Mouse (Mus musculus) forebrain, postnatal 0 days (tissue): ENCODE measurements around the gene C2cd4d. TPM values are rescaled to one million over a fixed set of nuclear protein-coding genes. Genes with fewer than 3 reads are reported as not detected.
A peak's percentile ranks its signal among the peaks of the same experiment; 100 is the strongest.

ENCODE experiments used
- ATAC-seq: fragments of 200-750 bp; cut with Nextera tagmentation; 2 replicates; pipeline ENCODE4 v1.8.0; 2017; ENCODE audit warnings: mild to moderate bottlenecking, moderate library complexity
- DNase-seq: peaks from one replicate; pipeline ENCODE4 v3.0.0-alpha.2; 2015
- H3K27ac ChIP-seq: fragments of 300-500 bp; sonication (generic); 2 replicates; pipeline ENCODE4 v1.5.1; 2014; ENCODE audit warnings: low read depth, mild to moderate bottlenecking, antibody characterized with exemption, low read length, moderate library complexity, mixed read lengths
- H3K27me3 ChIP-seq: fragments of 300-500 bp; sonication (generic); 2 replicates; pipeline ENCODE4 v1.6.1; 2014; ENCODE audit warnings: mild to moderate bottlenecking, low read length, mixed read lengths; ENCODE audit not compliant: insufficient read depth
- H3K36me3 ChIP-seq: fragments of 300-500 bp; sonication (generic); 2 replicates; pipeline ENCODE4 v1.6.1; 2014; ENCODE audit warnings: mild to moderate bottlenecking, moderate library complexity; ENCODE audit not compliant: insufficient read depth
- H3K4me1 ChIP-seq: fragments of 300-500 bp; sonication (generic); 2 replicates; pipeline ENCODE4 v1.6.1; 2014; ENCODE audit warnings: antibody characterized with exemption; ENCODE audit not compliant: insufficient read depth
- H3K4me2 ChIP-seq: fragments of 300-500 bp; sonication (generic); 2 replicates; pipeline ENCODE4 v1.6.1; 2014; ENCODE audit warnings: low read depth, mild to moderate bottlenecking, moderate library complexity
- H3K4me3 ChIP-seq: fragments of 300-500 bp; sonication (generic); 2 replicates; pipeline ENCODE4 v1.5.1; 2014; ENCODE audit warnings: low read depth, low read length, mixed read lengths
- H3K9ac ChIP-seq: fragments of 300-500 bp; sonication (generic); 2 replicates; pipeline ENCODE4 v1.6.1; 2014; ENCODE audit warnings: mild to moderate bottlenecking
- H3K9me3 ChIP-seq: fragments of 300-500 bp; sonication (generic); 2 replicates; pipeline ENCODE4 v1.6.1; 2016; ENCODE audit warnings: low read length
- CTCF ChIP-seq: sonication (generic); IDR thresholded peaks from 2 replicates; pipeline ENCODE4 v1.5.1; 2016; ENCODE audit warnings: antibody characterized with exemption, control low read depth, low read depth
- WGBS: fragments of 180-500 bp; shearing (Covaris S2); extraction: QIAGEN DNeasy Blood & Tissue Kit; methylation state at CpG from one replicate; pipeline ENCODE4 v1.1.7; 2014; 5-methylcytosine and 5-hydroxymethylcytosine counted together
- polyA plus RNA-seq: library from polyadenylated mRNA; unstranded; fragments of >200 nt; fragmentation: Nextera tagmentation; extraction: Ambion mirVana; gene quantifications from 2 replicates; pipeline ENCODE4 v1.2.1, GENCODE M21; 2015
- total RNA-seq: library from RNA; depleted of rRNA; stranded (reverse); fragments of >200 nt; gene quantifications from 2 replicates; pipeline ENCODE4 v1.2.3, GENCODE M21; 2014; rRNA removed

Gene C2cd4d
- total and polyA plus RNA-seq, 2 experiments from 2014 or later: 1.7 to 3.0 TPM

GRCm38 (mm10) chr3:94412530-94412929 lies 50.3 kb downstream of the C2cd4d start:
- TF ChIP-seq CTCF: 0 out of 2 replicates have a peak, but pooled peaks have one; percentile 7
- DNase-seq: no peak
- Histone ChIP-seq H3K4me1 (peaks cover 10% of the 10 kb centered on the region), H3K4me3 (peak overlapping the region; percentile 67), H3K4me2 (peak overlapping the region; percentile 93), H3K9me3 (no peaks in the 10 kb centered on the region), H3K27me3 (no peaks in the 10 kb centered on the region), H3K27ac (peak overlapping the region; percentile 51), H3K36me3 (no peaks in the 10 kb centered on the region), H3K9ac (peak overlapping the region; percentile 49)
- WGBS: 3% methylated on average over 25 of the region's 25 CpGs
- peak; percentile 40 for ATAC-seq

DNA sequence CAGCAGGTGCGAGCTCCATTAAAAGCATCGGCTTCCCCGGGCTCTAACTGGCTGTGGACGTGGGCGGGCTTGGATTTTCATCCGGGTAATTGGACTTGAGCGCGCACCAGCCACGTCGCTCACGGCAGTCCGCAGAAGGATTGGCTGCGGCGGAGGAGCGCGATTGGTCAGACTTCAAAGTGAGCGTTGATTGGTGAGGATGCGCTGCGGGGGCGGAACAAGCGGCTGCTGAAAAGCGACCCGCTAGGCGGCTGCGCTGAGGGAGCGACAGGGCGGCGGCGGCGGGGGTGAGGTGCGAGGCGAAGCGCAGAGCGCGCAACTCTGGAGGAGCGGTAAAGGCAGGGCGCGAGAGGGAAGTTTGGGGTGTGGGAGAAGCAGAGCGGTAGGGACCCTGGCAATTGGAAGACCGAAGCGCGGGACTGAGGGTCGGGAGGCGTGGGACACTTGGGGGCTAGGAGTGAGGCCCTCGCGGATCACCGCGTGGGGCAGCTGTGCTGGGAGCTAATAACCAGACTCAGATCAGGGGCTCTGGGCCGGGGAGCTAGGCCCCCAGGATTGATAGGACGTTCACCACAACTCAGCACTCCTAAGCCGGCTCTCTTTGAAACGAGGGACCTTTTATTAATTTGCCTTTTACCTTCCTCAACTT lies 50.9 kb downstream of the C2cd4d start, which contains the start of gene Tdrkh:
Gene Tdrkh (plus strand): TSS at position 243 of the 649 bp plus-strand sequence.
- peak; percentile 99 for ATAC-seq
- Histone ChIP-seq H3K9me3 (no peaks in the 10 kb centered on the region), H3K4me2 (peak within 1 kb of the TSS; percentile 93), H3K36me3 (no peaks in the 10 kb centered on the region), H3K4me3 (peak within 1 kb of the TSS; percentile 67), H3K27me3 (no peaks in the 10 kb centered on the region), H3K9ac (peak within 1 kb of the TSS; percentile 55), H3K27ac (peak within 1 kb of the TSS; percentile 51), H3K4me1 (peaks cover 10% of the 10 kb centered on the region)
- DNase-seq: peak; percentile 99
- 4% methylated on average over 52 of the region's 52 CpGs for WGBS
- peak; percentile 51 for TF ChIP-seq CTCF

Other genes with a start within 250 kb of the C2cd4d start
- not detected in 2 replicates for gene Gm10696, start 184.2 kb upstream of the C2cd4d start, total RNA-seq
- gene Gm10696, start 184.2 kb upstream of the C2cd4d start, polyA plus RNA-seq: not detected in 2 replicates
- 0.14 TPM in 1 of 2 replicates, not detected in the other for gene Gm5286, start 165.7 kb upstream of the C2cd4d start, total RNA-seq
- gene Gm5286, start 165.7 kb upstream of the C2cd4d start, polyA plus RNA-seq: not detected in 2 replicates
- not detected in 2 replicates for gene Gm4778, start 98.4 kb upstream of the C2cd4d start, total RNA-seq
- gene Gm4778, start 98.4 kb upstream of the C2cd4d start, polyA plus RNA-seq: not detected in 2 replicates
- gene Them4, start 52.3 kb upstream of the C2cd4d start, total RNA-seq: 34.3 and 37.7 TPM in 2 replicates
- 52.6 and 59.3 TPM in 2 replicates for gene Them4, start 52.3 kb upstream of the C2cd4d start, polyA plus RNA-seq
- gene Them5, start 20.3 kb upstream of the C2cd4d start, total RNA-seq: not detected in 2 replicates
- gene Them5, start 20.3 kb upstream of the C2cd4d start, polyA plus RNA-seq: 0.11 TPM in 1 of 2 replicates, not detected in the other
- 0.29 and 0.46 TPM in 2 replicates for gene Rorc, start 10.4 kb downstream of the C2cd4d start, total RNA-seq
- 0.25 and 0.27 TPM in 2 replicates for gene Rorc, start 10.4 kb downstream of the C2cd4d start, polyA plus RNA-seq
- 1.0 TPM in 2 replicates for gene Lingo4, start 36.1 kb downstream of the C2cd4d start, total RNA-seq
- gene Lingo4, start 36.1 kb downstream of the C2cd4d start, polyA plus RNA-seq: 0.43 and 1.2 TPM in 2 replicates
- gene Tdrkh, start 50.8 kb downstream of the C2cd4d start, total RNA-seq: 9.8 and 13.6 TPM in 2 replicates
- gene Tdrkh, start 50.8 kb downstream of the C2cd4d start, polyA plus RNA-seq: 43.8 and 49.2 TPM in 2 replicates
- gene Mrpl9, start 80.9 kb downstream of the C2cd4d start, total RNA-seq: 66.4 and 71.6 TPM in 2 replicates
- 51.9 and 56.7 TPM in 2 replicates for gene Mrpl9, start 80.9 kb downstream of the C2cd4d start, polyA plus RNA-seq
- not detected in 2 replicates for gene Oaz3, start 81.5 kb downstream of the C2cd4d start, total RNA-seq
- 0.34 and 0.85 TPM in 2 replicates for gene Oaz3, start 81.5 kb downstream of the C2cd4d start, polyA plus RNA-seq
- 223 and 278 TPM in 2 replicates for gene Celf3, start 115.9 kb downstream of the C2cd4d start, total RNA-seq
- gene Celf3, start 115.9 kb downstream of the C2cd4d start, polyA plus RNA-seq: 247 and 295 TPM in 2 replicates
- 7.3 and 14.2 TPM in 2 replicates for gene Riiad1, start 117.9 kb downstream of the C2cd4d start, total RNA-seq
- 24.7 and 27.1 TPM in 2 replicates for gene Riiad1, start 117.9 kb downstream of the C2cd4d start, polyA plus RNA-seq
- 71.8 and 75.2 TPM in 2 replicates for gene Snx27, start 220.3 kb downstream of the C2cd4d start, total RNA-seq
- 49.0 and 80.0 TPM in 2 replicates for gene Snx27, start 220.3 kb downstream of the C2cd4d start, polyA plus RNA-seq